Mouse (Mus musculus): ENCODE results near the gene Cdkn1b. TPM values are rescaled to one million over a fixed set of nuclear protein-coding genes. Genes with fewer than 3 reads are reported as not detected.

Cdkn1b gene
- polyA plus RNA-seq, 1 experiment from 2014 or later, result 13.0 TPM

DNA sequence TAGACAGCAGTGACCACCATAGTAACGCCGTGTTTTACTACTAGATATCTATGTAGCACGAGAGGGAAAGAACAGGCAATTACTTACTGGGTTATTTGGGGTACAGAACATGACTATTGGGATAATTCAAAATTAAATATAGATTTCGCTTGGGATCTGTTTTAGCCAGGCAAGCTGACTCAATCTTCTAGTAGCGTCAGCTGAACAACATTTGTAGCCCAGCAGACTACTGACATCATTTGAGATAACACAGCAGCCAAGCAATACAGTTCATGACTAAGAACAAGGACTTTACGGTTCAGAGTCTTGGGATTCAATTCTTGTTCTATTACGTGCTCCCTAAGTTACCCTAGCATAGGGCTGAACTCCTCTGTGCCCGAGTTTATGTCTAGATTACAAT is 33.7 kb upstream of the Cdkn1b start:
- Histone ChIP-seq H3K27ac (no peak overlapping the region), H3K9me3 (replicated peaks) (no peaks in the 10 kb centered on the region), H3K4me1 (replicated peaks) (0 out of 2 replicates have a peak, but pooled peaks cover 5% of the 10 kb centered on the region), H3K27me3 (peaks cover 10% of the 10 kb centered on the region), H3K4me3 (replicated peaks) (no peak overlapping the region), H3K4me2 (no peak overlapping the region), H3K9ac (no peak overlapping the region), H3K36me3 (no peaks in the 10 kb centered on the region)
- no peak for ATAC-seq (ENCODE audit: low read depth)
- DNase-seq, result no peak
- WGBS (ENCODE audit: insufficient replicate concordance), result 73% methylated on average over 8 of the region's 8 CpGs

DNA sequence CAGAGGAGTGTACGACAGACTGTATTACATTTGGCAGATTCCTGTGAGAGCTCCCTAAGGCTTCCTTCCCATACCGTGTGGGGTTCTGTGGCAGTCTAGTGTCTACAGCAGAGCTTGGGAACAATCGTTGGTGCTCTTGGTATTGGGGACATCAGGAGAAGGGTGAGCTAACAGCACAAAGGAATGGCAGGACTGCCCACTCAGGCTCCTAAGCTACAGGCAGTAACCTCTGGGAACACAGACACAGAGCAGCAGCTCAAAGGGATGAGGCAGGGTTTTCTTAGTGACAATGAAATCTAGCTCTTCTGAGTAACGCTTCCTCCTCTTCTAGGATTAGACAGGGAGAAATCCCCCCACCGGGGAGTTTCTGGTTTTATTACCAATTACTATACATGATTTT is 33.2 kb upstream of the Cdkn1b start:
- no peak for DNase-seq
- H3K4me3 ChIP-seq (replicated peaks), result no peak overlapping the region
- H3K36me3 ChIP-seq, result no peaks in the 10 kb centered on the region
- ATAC-seq (ENCODE audit: low read depth), result no peak
- no peak overlapping the region for H3K27ac ChIP-seq
- H3K4me2 ChIP-seq, result no peak overlapping the region
- 0 out of 2 replicates have a peak, but pooled peaks cover 5% of the 10 kb centered on the region for H3K4me1 ChIP-seq (replicated peaks)
- H3K9me3 ChIP-seq (replicated peaks), result no peaks in the 10 kb centered on the region
- H3K9ac ChIP-seq, result no peak overlapping the region
- peaks cover 10% of the 10 kb centered on the region for H3K27me3 ChIP-seq
- 58% methylated on average over 5 of the region's 5 CpGs for WGBS (ENCODE audit: insufficient replicate concordance)

DNA sequence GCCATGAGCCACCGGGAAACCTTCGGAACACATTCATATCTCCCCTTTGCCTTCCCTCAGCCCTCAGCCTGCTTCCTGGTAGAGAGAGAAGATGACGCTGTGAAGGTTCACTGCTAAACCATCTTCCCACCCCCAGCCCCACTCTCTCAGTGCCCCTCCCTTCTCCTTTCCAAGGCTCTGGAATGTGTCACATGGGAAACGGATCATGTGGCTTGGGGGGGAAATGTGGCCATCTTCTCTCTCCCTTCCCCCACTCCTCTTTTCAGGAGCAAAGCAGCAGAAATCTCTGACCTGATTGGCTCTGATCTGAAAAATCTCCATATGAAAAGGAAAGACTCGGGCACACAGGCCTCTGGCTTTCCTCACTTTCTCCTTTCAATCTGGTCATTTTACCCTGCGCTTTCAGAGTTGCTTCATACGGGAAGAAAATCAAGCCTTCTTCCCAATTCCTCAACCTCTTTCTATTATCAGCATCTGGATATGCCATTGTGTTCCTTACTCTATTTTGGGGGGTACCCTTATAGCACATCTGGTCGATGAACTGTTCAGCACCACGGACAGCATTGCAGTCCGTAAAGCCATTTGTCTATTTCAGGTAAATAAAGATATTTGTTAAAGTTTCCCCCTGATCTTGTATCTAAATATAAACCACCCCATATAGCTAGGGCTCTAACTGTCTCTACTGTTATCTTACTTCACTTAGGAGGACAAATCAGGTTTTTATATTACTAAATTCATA is 32.3 kb upstream of the Cdkn1b start:
- no peak overlapping the region for H3K9ac ChIP-seq
- no peak for DNase-seq
- H3K27me3 ChIP-seq, result peaks cover 10% of the 10 kb centered on the region
- ATAC-seq (ENCODE audit: low read depth), result no peak
- 18% methylated on average over 10 of the region's 10 CpGs for WGBS (ENCODE audit: insufficient replicate concordance)
- 0 out of 2 replicates have a peak, but pooled peaks cover 5% of the 10 kb centered on the region for H3K4me1 ChIP-seq (replicated peaks)
- H3K36me3 ChIP-seq, result no peaks in the 10 kb centered on the region
- H3K4me3 ChIP-seq (replicated peaks), result no peak overlapping the region
- H3K4me2 ChIP-seq, result no peak overlapping the region
- H3K27ac ChIP-seq, result no peak overlapping the region
- no peaks in the 10 kb centered on the region for H3K9me3 ChIP-seq (replicated peaks)

DNA sequence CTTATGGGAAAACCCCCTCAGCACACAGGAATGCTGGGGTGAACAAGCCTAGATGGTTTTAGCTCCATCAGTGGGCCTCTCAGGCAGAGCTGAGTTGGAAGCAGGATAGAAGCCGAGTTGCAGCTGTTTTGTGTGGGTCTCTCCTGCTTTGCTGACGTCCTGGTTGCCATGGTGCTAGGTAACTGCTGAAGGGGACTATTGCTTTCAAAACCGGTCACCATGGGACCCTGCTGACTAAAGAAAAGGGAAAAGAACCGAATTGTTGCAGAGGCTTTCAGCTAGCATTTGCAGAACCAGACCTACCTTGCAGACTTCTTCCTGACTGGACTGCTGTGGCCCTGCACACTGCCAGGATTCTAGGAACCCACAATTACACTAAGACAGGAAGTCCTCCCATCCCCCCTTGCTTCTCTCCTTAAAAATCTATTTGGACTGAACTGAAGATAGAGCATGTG is 31.6 kb upstream of the Cdkn1b start:
- no peaks in the 10 kb centered on the region for H3K9me3 ChIP-seq (replicated peaks)
- peaks cover 10% of the 10 kb centered on the region for H3K27me3 ChIP-seq
- H3K4me2 ChIP-seq, result no peak overlapping the region
- H3K9ac ChIP-seq, result no peak overlapping the region
- DNase-seq (no peak), ATAC-seq (ENCODE audit: low read depth) (no peak)
- no peak overlapping the region for H3K27ac ChIP-seq
- 14% methylated on average over 4 of the region's 4 CpGs for WGBS (ENCODE audit: insufficient replicate concordance)
- 0 out of 2 replicates have a peak, but pooled peaks cover 5% of the 10 kb centered on the region for H3K4me1 ChIP-seq (replicated peaks)
- H3K36me3 ChIP-seq, result no peaks in the 10 kb centered on the region
- H3K4me3 ChIP-seq (replicated peaks), result no peak overlapping the region

DNA sequence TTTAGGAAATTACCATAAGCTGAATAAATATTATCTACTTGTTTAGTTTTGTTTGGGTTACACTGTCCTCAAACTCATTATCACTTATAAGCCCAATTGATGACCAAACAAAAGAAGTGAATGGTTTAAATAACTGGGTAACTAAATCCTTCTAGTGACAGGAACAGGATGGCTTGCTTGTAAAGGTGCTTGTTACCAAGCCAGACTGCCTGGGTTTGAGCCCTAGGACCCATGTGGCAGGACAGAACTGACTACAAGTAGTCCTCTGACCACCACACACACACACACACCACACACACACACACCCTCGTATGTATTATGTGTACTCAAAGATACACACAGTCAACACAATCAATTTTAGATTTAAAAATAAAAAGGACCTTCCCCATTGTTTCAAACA is 30.4 kb upstream of the Cdkn1b start:
- H3K4me2 ChIP-seq, result no peak overlapping the region
- ATAC-seq (ENCODE audit: low read depth), result no peak
- peaks cover 10% of the 10 kb centered on the region for H3K27me3 ChIP-seq
- H3K9ac ChIP-seq, result no peak overlapping the region
- WGBS (ENCODE audit: insufficient replicate concordance), result 56% methylated on average over 1 of the region's 1 CpGs
- H3K36me3 ChIP-seq, result no peaks in the 10 kb centered on the region
- H3K9me3 ChIP-seq (replicated peaks), result no peaks in the 10 kb centered on the region
- H3K4me3 ChIP-seq (replicated peaks), result no peak overlapping the region
- H3K4me1 ChIP-seq (replicated peaks), result 0 out of 2 replicates have a peak, but pooled peaks cover 5% of the 10 kb centered on the region
- no peak for DNase-seq
- no peak overlapping the region for H3K27ac ChIP-seq

DNA sequence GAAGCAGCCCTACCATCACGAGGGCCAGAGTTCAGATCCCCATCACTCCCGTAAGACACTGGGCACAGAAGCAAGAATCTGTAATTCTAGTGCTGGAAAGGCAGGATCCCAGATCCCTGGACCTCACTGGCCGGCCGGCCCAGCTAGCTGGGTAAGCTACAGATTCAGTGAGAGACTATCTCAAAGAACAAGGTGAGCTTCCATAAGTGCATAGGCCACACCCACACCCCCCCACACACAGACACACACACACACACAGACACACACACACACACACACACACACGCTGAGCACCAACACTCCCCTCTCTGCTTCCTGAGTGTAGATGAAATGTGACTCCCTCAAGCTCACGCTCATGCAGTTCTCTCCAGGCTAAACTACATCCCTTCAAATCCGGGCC is 29.8 kb upstream of the Cdkn1b start:
- H3K9me3 ChIP-seq (replicated peaks), result no peaks in the 10 kb centered on the region
- no peaks in the 10 kb centered on the region for H3K36me3 ChIP-seq
- H3K9ac ChIP-seq, result no peak overlapping the region
- DNase-seq (no peak), ATAC-seq (ENCODE audit: low read depth) (no peak)
- no peak overlapping the region for H3K4me2 ChIP-seq
- H3K4me3 ChIP-seq (replicated peaks), result no peak overlapping the region
- 64% methylated on average over 7 of the region's 7 CpGs for WGBS (ENCODE audit: insufficient replicate concordance)
- no peak overlapping the region for H3K27ac ChIP-seq
- H3K4me1 ChIP-seq (replicated peaks), result 0 out of 2 replicates have a peak, but pooled peaks cover 8% of the 10 kb centered on the region
- H3K27me3 ChIP-seq, result peaks cover 10% of the 10 kb centered on the region

DNA sequence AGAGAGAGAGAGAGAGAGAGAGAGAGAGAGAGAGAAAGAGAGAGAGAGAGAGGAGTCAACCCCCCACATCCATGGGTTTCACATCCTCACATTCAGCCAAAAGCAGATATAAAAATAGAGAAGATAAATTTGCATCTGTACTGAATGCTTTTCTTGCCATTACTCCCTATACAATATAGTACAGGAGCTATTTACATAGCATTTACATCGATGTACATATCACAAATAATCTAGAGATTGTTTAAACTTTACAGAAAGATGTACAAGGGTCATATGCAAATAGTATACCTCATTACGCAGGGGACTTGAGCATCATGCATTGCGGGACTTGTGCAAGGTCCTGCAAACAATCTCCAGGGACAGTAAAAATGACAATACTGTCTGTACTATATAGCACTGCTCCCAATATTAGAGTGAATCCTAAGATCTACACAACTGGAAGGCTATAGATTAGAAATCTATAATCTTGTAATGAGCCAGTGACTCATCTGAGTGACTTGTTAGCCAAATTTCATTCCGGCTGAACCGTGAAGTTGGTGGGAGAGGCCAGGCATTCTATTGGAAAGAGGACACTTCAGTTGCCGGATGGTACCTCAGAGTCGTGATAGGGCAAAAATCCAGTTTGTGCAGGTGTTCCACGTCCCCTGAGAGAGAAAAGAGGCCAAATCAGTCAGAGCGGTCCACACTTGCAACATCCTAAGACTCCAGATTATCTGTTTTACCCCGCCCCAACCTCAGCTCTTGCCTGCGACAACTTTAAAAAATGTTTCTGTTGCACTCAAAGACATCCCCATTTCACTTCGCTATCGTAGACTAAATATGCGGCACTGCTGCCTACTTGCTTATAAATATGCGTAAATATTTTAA is 23.4 kb upstream of the Cdkn1b start:
- Histone ChIP-seq H3K36me3 (no peaks in the 10 kb centered on the region), H3K9me3 (replicated peaks) (no peaks in the 10 kb centered on the region), H3K4me3 (replicated peaks) (peak overlapping the region; percentile 75), H3K27me3 (no peaks in the 10 kb centered on the region), H3K9ac (peak overlapping the region; percentile 86), H3K27ac (peak overlapping the region; percentile 99), H3K4me2 (peak overlapping the region; percentile 85), H3K4me1 (replicated peaks) (peaks cover 40% of the 10 kb centered on the region)
- ATAC-seq (ENCODE audit: low read depth), result no peak
- peak; percentile 22 for DNase-seq
- 43% methylated on average over 15 of the region's 15 CpGs for WGBS (ENCODE audit: insufficient replicate concordance)

DNA sequence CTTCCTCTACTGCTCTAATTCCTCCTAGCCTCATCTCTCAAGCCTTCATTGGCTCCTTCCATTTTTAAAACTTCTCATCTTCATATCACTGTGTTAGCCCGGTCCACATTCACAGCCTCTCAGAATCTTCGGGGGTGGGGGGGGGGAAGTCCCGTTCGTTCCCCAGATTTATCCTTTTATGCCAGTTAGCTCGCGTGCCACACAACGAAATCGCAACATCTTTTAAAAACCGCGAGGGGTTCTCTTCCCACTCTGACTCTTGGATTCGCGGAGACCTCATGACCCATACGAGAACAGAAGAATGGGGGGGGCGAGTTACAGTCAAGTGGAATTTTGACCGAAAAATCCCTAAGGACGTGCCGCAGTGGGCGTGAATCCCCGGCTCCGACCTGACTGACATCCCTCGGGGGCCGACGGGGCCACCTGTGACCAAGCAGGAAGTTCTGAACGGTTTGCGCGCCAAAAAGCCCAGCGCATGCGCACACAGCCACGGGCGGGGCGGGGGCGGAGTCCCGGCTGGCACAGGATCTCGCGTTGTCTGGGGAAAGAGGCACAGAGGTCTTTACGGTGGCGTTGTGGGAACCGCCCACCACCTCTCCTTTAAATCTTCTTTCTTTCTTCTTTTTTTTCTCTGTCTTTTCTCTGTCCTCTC is 22.6 kb upstream of the Cdkn1b start:
- Histone ChIP-seq H3K9me3 (replicated peaks) (no peaks in the 10 kb centered on the region), H3K27me3 (no peaks in the 10 kb centered on the region), H3K4me3 (replicated peaks) (peak overlapping the region; percentile 75), H3K9ac (peak overlapping the region; percentile 86), H3K36me3 (no peaks in the 10 kb centered on the region), H3K27ac (peak overlapping the region; percentile 99), H3K4me1 (replicated peaks) (peaks cover 47% of the 10 kb centered on the region), H3K4me2 (peak overlapping the region; percentile 85)
- DNase-seq (peak; percentile 92), ATAC-seq (ENCODE audit: low read depth) (peak; percentile 90)
- under 1% methylated on average over 38 of the region's 38 CpGs for WGBS (ENCODE audit: insufficient replicate concordance)

DNA sequence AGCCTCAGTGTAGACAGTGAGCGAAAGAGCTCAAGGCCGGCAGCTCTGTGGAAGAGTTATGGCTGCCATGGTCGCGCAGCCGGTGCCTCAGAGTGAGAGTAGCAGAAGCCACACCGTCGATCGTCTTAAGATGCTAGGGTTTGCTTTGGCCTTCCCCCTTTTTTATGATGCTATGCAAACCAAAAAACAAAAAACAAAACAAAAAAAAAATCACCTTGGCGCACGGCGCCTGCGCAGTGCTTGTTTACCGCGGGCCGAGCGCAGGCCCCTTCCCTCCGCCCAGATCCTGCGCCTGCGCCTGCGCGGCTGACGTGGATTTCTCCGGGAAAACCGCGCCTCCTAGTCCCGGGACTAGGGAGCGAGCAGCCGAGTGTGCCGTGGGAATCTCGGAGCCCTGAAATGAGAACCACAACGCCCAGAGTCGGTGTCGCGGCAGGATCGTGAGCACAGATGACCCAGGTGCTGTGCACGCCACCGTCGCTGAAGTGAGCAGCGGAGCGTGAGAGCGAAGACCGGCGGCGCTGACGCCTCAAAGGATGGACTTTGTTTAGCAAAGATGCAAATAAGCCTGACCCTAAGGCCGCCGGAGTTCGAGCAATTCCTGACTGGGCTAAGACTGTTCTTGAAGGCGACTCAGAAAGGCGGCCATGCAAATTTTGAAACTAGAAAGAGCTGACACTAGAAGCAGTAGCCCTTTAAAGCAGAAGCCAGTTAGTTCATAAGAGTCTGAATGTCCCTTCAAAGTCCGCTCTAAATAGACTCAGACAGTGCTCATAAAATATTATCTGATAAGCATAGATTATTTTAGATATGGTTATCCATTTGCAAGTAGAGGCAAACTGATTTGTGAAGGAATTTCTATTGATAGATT is 21.9 kb upstream of the Cdkn1b start, which contains the start of gene Gpr19:
Gpr19 (minus strand) TSS at position 484 of the 871 bp plus-strand sequence.
- Histone ChIP-seq H3K27ac (peak within 1 kb of the TSS; percentile 99), H3K27me3 (no peaks in the 10 kb centered on the region), H3K9ac (peak within 1 kb of the TSS; percentile 86), H3K4me2 (peak within 1 kb of the TSS; percentile 85), H3K36me3 (no peaks in the 10 kb centered on the region), H3K4me3 (replicated peaks) (peak within 1 kb of the TSS; percentile 75), H3K9me3 (replicated peaks) (no peaks in the 10 kb centered on the region), H3K4me1 (replicated peaks) (peaks cover 52% of the 10 kb centered on the region)
- peak; percentile 80 for DNase-seq
- ATAC-seq (ENCODE audit: low read depth), result peak; percentile 90
- WGBS (ENCODE audit: insufficient replicate concordance), result under 1% methylated on average over 51 of the region's 51 CpGs

DNA sequence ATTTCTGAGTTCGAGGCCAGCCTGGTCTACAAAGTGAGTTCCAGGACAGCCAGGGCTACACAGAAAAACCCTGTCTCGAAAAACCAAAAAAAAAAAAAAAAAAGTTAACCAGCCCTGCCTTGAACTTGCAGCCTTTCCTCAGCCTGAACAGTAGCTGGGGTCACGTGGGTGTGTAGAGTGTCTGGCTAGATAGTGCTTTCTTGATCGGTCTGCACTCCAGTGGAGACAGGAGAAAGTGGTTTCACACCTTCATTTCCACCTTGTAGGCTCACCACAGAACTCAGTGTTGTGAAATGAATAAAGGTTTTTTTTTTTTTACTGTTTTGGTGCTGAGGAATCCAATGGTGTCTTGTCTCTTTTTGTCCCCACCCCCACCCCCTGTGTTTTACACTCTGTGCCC is 16.8 kb upstream of the Cdkn1b start:
- no peaks in the 10 kb centered on the region for H3K36me3 ChIP-seq
- no peaks in the 10 kb centered on the region for H3K27me3 ChIP-seq
- 0 out of 2 replicates have a peak overlapping the region, but pooled peaks have one; percentile 76 for H3K27ac ChIP-seq
- DNase-seq (no peak), ATAC-seq (ENCODE audit: low read depth) (no peak)
- WGBS (ENCODE audit: insufficient replicate concordance), result 50% methylated on average over 4 of the region's 4 CpGs
- no peak overlapping the region for H3K4me2 ChIP-seq
- H3K4me3 ChIP-seq (replicated peaks), result no peak overlapping the region
- peaks cover 50% of the 10 kb centered on the region for H3K4me1 ChIP-seq (replicated peaks)
- no peak overlapping the region for H3K9ac ChIP-seq
- no peaks in the 10 kb centered on the region for H3K9me3 ChIP-seq (replicated peaks)

Measured in liver, embryonic 13.5 days (tissue).